Mouse (Mus musculus) megakaryocyte, embryonic 14.5 days (primary cell): ENCODE data around the gene Fbxl7. TPM values are rescaled to one million over a fixed set of nuclear protein-coding genes. Genes with fewer than 3 reads are reported as not detected.
A peak's percentile ranks its signal among the peaks of the same experiment; 100 is the strongest.

Experiments
- H3K27me3 ChIP-seq: replicated peaks from 2 replicates; pipeline ENCODE3; 2012; ENCODE audit warnings: inconsistent platforms
- H3K36me3 ChIP-seq: replicated peaks from 2 replicates; pipeline ENCODE3; 2012; ENCODE audit warnings: low read length, inconsistent platforms, mixed read lengths
- H3K4me1 ChIP-seq: 2 replicates; pipeline ENCODE4 v1.6.1; 2012; ENCODE audit warnings: inconsistent platforms
- H3K4me3 ChIP-seq: replicated peaks from 2 replicates; pipeline ENCODE3; 2012; ENCODE audit warnings: moderate library complexity, mild to moderate bottlenecking, inconsistent platforms
- H3K9me3 ChIP-seq: 2 replicates; pipeline ENCODE4 v1.6.1; 2012; ENCODE audit warnings: inconsistent platforms
- FLI1 ChIP-seq: IDR thresholded peaks from 2 replicates; pipeline ENCODE4 v1.6.1; 2012; ENCODE audit warnings: low read length, inconsistent platforms, mixed read lengths
- GATA1 ChIP-seq: IDR thresholded peaks from 3 replicates; pipeline ENCODE4 v1.6.1; 2012; ENCODE audit warnings: mixed read lengths, low read length, inconsistent platforms, borderline replicate concordance
- polyA plus RNA-seq: library from polyadenylated mRNA; stranded (reverse); fragments of >175 nt; gene quantifications from 2 replicates; pipeline ENCODE4 v1.2.3, GENCODE M21; 2012; ENCODE audit warnings: low replicate concordance; ENCODE audit not compliant: insufficient read depth

The Fbxl7 gene
- 0.04 TPM in 1 of 2 replicates, not detected in the other for polyA plus RNA-seq

DNA sequence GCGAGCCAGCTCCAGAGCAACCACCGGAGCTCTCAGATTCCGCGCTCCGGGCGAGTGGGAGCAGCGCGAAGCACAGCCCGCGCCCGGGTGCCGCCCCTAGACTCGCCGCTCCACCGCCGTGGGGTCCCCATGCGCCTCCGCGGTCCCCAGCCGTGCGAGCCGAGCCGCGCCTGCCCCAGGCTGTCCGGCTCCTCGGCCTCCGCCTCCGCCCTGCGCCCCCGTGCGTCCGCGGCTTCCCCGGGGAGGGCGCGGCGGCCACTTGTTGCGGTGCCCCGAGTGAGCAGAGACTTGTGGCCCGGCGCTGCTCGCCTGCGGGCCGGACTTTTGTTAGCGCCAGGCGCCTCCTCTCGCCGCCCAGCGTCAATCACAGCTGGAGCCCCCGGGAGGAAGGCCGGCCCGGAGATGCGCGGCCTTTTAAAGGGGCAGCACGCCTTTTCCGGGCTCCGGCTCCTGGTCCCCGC, at the start of gene Fbxl7:
Gene Fbxl7 (minus strand): TSS at position 330 of the 461 bp plus-strand sequence.
- peaks cover 7% of the 10 kb centered on the region; the same call in 1 of the 2 replicates for H3K4me1 ChIP-seq
- peak within 1 kb of the TSS; percentile 50 for H3K4me3 ChIP-seq
- no peaks in the 10 kb centered on the region for H3K36me3 ChIP-seq
- TF ChIP-seq GATA1 (no peak), FLI1 (no peak)
- no peaks in the 10 kb centered on the region for H3K9me3 ChIP-seq
- peaks cover 25% of the 10 kb centered on the region for H3K27me3 ChIP-seq

DNA sequence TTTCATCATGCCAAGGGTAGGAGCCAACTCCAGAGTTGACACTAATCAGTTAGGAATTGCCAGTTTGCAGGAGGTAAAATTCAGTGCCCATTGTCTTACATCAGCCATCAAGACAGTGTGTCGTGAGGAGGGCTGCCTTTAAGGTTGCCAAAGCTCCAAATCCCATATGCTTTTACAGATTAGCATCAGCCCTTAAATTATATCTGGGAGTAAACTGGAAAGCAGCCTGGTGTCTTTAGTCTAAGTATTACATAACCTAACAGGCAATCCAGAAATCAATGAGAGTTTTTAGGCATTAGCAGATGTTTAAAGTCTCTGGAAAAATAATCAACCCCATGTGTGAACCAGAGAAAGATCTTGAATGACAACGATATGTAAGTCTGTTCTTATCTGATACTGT, 26.6 kb upstream of the Fbxl7 start:
- TF ChIP-seq GATA1 (no peak), FLI1 (no peak)

GRCm38 (mm10) chr15:26913427-26913826, 18.0 kb upstream of the Fbxl7 start:
- Histone ChIP-seq H3K9me3 (peaks cover 3% of the 10 kb centered on the region), H3K27me3 (no peaks in the 10 kb centered on the region)
- no peak for TF ChIP-seq FLI1
- no peak for TF ChIP-seq GATA1

More for the DNA sequence above, 26.6 kb upstream of the Fbxl7 start:
- Histone ChIP-seq H3K27me3 (no peaks in the 10 kb centered on the region), H3K4me1 (no peaks in the 10 kb centered on the region), H3K36me3 (no peaks in the 10 kb centered on the region), H3K9me3 (peaks cover 9% of the 10 kb centered on the region; the same call in 1 of the 2 replicates), H3K4me3 (no peak overlapping the region)

GRCm38 (mm10) chr15:26895761-26896160, 381 bp upstream of the Fbxl7 start:
- TF ChIP-seq FLI1 = no peak
- no peak for TF ChIP-seq GATA1
- Histone ChIP-seq H3K4me1 (peaks cover 7% of the 10 kb centered on the region; the same call in 1 of the 2 replicates), H3K36me3 (no peaks in the 10 kb centered on the region), H3K4me3 (no peak overlapping the region), H3K9me3 (no peaks in the 10 kb centered on the region), H3K27me3 (peaks cover 25% of the 10 kb centered on the region)

More at GRCm38 (mm10) chr15:26913427-26913826, 18.0 kb upstream of the Fbxl7 start:
- Histone ChIP-seq H3K36me3 (no peaks in the 10 kb centered on the region), H3K4me1 (no peaks in the 10 kb centered on the region), H3K4me3 (no peak overlapping the region)

- H3K4me3 ChIP-seq = no peak overlapping the region
These were observed 565 bp downstream of the Fbxl7 start for GRCm38 (mm10) chr15:26894801-26895229.

GRCm38 (mm10) chr15:26894031-26894655, 1.2 kb downstream of the Fbxl7 start:
- H3K4me3 ChIP-seq = no peak overlapping the region
- TF ChIP-seq FLI1 (no peak), GATA1 (no peak)
- peaks cover 7% of the 10 kb centered on the region; the same call in 1 of the 2 replicates for H3K4me1 ChIP-seq
- H3K27me3 ChIP-seq = peaks cover 25% of the 10 kb centered on the region
- H3K9me3 ChIP-seq = no peaks in the 10 kb centered on the region
- no peaks in the 10 kb centered on the region for H3K36me3 ChIP-seq

More at GRCm38 (mm10) chr15:26894801-26895229, 565 bp downstream of the Fbxl7 start:
- Histone ChIP-seq H3K36me3 (no peaks in the 10 kb centered on the region), H3K9me3 (no peaks in the 10 kb centered on the region), H3K4me1 (peaks cover 7% of the 10 kb centered on the region; the same call in 1 of the 2 replicates), H3K27me3 (peaks cover 25% of the 10 kb centered on the region)
- TF ChIP-seq FLI1 (no peak), GATA1 (no peak)

GRCm38 (mm10) chr15:26893136-26893535, 2.2 kb downstream of the Fbxl7 start:
- peaks cover 25% of the 10 kb centered on the region for H3K27me3 ChIP-seq
- no peak for TF ChIP-seq GATA1
- no peak for TF ChIP-seq FLI1
- no peak overlapping the region for H3K4me3 ChIP-seq
- peaks cover 7% of the 10 kb centered on the region; the same call in 1 of the 2 replicates for H3K4me1 ChIP-seq
- no peaks in the 10 kb centered on the region for H3K9me3 ChIP-seq
- H3K36me3 ChIP-seq = no peaks in the 10 kb centered on the region

GRCm38 (mm10) chr15:26889971-26890370, 5.4 kb downstream of the Fbxl7 start:
- Histone ChIP-seq H3K4me1 (peaks cover 2% of the 10 kb centered on the region; the same call in 1 of the 2 replicates), H3K4me3 (no peak overlapping the region), H3K36me3 (no peaks in the 10 kb centered on the region), H3K9me3 (0 out of 2 replicates have a peak, but pooled peaks cover 3% of the 10 kb centered on the region), H3K27me3 (peaks cover 11% of the 10 kb centered on the region)
- TF ChIP-seq FLI1 (no peak), GATA1 (no peak)

DNA sequence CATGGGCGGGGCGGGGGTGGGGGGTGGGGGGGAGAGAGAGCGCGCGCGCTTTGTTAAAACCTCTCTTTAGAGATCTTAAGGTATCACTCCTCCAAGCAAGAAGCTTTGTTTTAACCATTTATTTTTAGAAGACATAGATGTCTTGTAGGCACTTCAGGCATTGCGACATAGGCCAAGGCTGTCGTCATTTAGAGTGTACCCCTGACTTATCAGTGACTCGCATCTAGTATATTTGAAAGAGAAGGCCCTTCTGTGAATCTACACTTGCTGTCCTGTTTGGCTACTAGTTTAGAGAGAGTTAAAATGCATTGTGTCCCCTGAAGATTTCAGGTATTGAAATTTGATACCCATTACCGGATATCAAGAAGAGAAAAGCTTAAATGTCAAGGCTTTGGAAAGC, 7.2 kb downstream of the Fbxl7 start:
- no peak overlapping the region for H3K4me3 ChIP-seq
- no peaks in the 10 kb centered on the region for H3K4me1 ChIP-seq
- H3K27me3 ChIP-seq = no peaks in the 10 kb centered on the region
- H3K36me3 ChIP-seq = no peaks in the 10 kb centered on the region
- 0 out of 2 replicates have a peak, but pooled peaks cover 3% of the 10 kb centered on the region for H3K9me3 ChIP-seq
- no peak for TF ChIP-seq FLI1
- no peak for TF ChIP-seq GATA1

DNA sequence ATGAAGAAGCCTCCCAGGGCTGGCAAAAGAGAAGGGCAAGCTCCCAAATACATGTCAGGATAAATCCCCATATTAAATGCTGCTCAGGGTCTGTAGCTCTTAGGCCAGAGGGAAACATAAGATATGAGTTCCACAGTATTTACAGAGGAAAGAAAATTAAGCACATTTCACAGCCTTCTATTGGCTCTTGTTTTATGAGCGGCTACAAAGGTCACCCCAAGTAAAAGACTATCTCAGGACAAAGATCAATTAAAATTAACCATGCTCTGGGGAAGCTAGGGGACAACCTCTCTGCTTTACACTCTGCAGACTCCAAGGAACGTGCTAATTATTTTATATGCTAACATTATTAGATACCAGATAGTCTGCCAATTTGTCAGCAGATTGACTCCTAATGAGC, 9.4 kb downstream of the Fbxl7 start:
- Histone ChIP-seq H3K4me3 (no peak overlapping the region), H3K4me1 (no peaks in the 10 kb centered on the region), H3K9me3 (0 out of 2 replicates have a peak, but pooled peaks cover 3% of the 10 kb centered on the region), H3K27me3 (no peaks in the 10 kb centered on the region), H3K36me3 (no peaks in the 10 kb centered on the region)
- TF ChIP-seq FLI1 (no peak), GATA1 (no peak)
